Mouse (Mus musculus) gastrocnemius, postnatal 4 days (tissue): ENCODE measurements around the gene Gba2. TPM values are rescaled to one million over a fixed set of nuclear protein-coding genes. Genes with fewer than 3 reads are reported as not detected.
"Not testable (repeated sequence)": the region's sequence is repeated elsewhere in the genome, so short reads cannot be mapped to it uniquely, and the experiment has no call there.

Experiments
- DNase-seq, 2 experiments: peaks; one replicate each; pipeline ENCODE4 v3.0.0; 2021 to 2022; ENCODE audit warnings: low spot score in 2 of 2, mixed read lengths in 2 of 2
- long read RNA-seq, 2 experiments: library from polyadenylated mRNA; stranded (forward); transcript quantifications; one replicate each; pipeline ENCODE4 v2.0.0; 2021
- total RNA-seq, 2 experiments: library from RNA; stranded (reverse); gene quantifications; 2 replicates each; pipeline ENCODE4 v1.2.3; 2021

Gene Gba2
- total RNA-seq, result 10 to 100 TPM; 11.5 to 12.0 TPM
- long read RNA-seq, experiment 1, transcript Gba2-201 (17 exons, 3,544 nt), result major isoform, 12 of 24 reads
- long read RNA-seq, experiment 1, partial matches to known transcripts, result 5 of 24 reads
- long read RNA-seq, experiment 1, other reads (novel, unspliced or antisense), result 7 of 24 reads
- long read RNA-seq, experiment 2, transcript Gba2-201 (17 exons, 3,544 nt), result major isoform, 16 of 30 reads
- long read RNA-seq, experiment 2, partial matches to known transcripts, result 2 of 30 reads
- long read RNA-seq, experiment 2, other reads (novel, unspliced or antisense), result 9 of 30 reads

GRCm38 (mm10) chr4:43578376-43579204 is at the start of gene Gba2, which contains the start of gene Rgp1:
Gene Gba2 (minus strand): TSS chr4:43578873.
Gene Rgp1 (plus strand): TSS chr4:43578715.
- peak; percentile 69 to 85 for DNase-seq

GRCm38 (mm10) chr4:43620146-43620778 is 41.6 kb upstream of the Gba2 start:
- no peak for DNase-seq

- no peak for DNase-seq
These were observed 34.5 kb upstream of the Gba2 start for GRCm38 (mm10) chr4:43613060-43613730.

- no peak for DNase-seq
These were observed 33.9 kb upstream of the Gba2 start for GRCm38 (mm10) chr4:43612534-43612933.

- DNase-seq, result no peak
These were observed 26.3 kb upstream of the Gba2 start for GRCm38 (mm10) chr4:43604751-43605685.

- DNase-seq, result no peak
These were observed 25.4 kb upstream of the Gba2 start for GRCm38 (mm10) chr4:43604099-43604498.

GRCm38 (mm10) chr4:43600195-43600934 is 21.7 kb upstream of the Gba2 start:
- DNase-seq, result no peak

- no peak for DNase-seq
These were observed 20.1 kb upstream of the Gba2 start for GRCm38 (mm10) chr4:43598650-43599380.

- no peak for DNase-seq
These were observed 19.5 kb upstream of the Gba2 start for GRCm38 (mm10) chr4:43598200-43598599.

- not testable (repeated sequence) for DNase-seq
These were observed 17.9 kb upstream of the Gba2 start for GRCm38 (mm10) chr4:43596597-43596996.

- DNase-seq, result no peak
These were observed 14.8 kb upstream of the Gba2 start for GRCm38 (mm10) chr4:43593453-43593852.

GRCm38 (mm10) chr4:43591961-43592360 is 13.3 kb upstream of the Gba2 start:
- DNase-seq, result no peak

- no peak for DNase-seq
These were observed 12.9 kb upstream of the Gba2 start for GRCm38 (mm10) chr4:43591543-43591942.

- no peak for DNase-seq
These were observed 9.0 kb upstream of the Gba2 start for GRCm38 (mm10) chr4:43587681-43588080.

- no peak for DNase-seq
These were observed 7.7 kb upstream of the Gba2 start for GRCm38 (mm10) chr4:43586411-43586810.

- DNase-seq, result no peak
These were observed 7.0 kb upstream of the Gba2 start for GRCm38 (mm10) chr4:43585682-43586081.

- no peak for DNase-seq
These were observed 6.1 kb upstream of the Gba2 start, which contains the start of gene Msmp for GRCm38 (mm10) chr4:43584444-43585416. Gene Msmp (minus strand): TSS chr4:43584494.
